Mouse (Mus musculus) thymus, postnatal 14 days (tissue): ENCODE results near the gene Ints12.

Experiments
- DNase-seq: peaks from one replicate; pipeline ENCODE4 v3.0.0; 2021

Gene Ints12

DNA sequence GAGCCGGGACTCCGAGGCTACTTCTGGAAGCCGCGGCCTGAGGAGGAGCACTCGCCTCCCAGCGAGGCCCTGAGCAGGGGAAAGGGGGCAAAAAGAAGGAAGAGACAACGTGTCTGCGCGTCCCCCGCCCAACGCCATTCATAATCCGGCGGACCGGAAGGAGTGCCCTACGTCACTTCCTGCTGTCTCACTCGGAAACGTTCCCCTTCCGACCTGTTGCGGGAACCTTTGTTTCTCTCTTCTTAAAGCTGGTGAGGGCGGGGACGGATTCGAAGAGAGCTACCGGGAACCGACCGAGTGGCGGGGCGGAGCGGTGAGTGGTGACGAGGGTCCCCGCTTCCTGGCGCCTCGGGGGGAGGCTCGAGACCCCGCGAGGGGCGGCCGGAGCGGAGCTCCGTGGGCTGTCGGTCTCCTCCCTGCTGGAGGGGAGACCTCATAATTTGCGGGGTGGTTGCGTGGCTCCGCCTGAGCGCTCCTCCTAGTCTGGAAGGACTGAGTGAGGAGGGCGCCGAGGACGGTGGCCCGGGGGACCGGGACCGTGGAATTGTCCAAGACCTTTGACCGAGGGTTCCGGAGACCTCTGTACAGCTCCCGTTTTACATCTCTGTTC, at the start of gene Ints12, which contains the start of gene Gstcd:
Gene Ints12, plus strand, starts transcription at position 177 of the 610 bp plus-strand sequence.
Gene Gstcd, minus strand, starts transcription at position 370 of the 610 bp plus-strand sequence.
- peak; percentile 94 for DNase-seq

DNA sequence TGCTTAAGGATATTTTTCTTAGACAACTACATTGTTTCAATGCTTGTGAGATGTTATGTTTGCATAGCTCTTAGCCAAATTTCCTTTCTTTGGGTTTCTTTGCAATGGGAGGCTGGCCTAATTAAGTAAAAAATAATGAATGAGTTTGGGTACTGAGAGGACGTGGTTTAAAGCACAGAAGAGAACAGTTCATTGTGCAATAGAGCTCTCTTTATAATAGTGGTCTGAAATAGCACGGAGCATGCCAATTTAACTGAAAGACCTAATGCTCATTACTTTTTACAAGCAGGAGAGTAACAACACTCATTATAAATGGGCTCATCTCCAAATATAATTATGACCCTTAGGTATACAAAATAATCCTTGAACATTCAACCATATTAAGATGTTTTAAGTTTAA, 39.6 kb upstream of the Ints12 start:
- DNase-seq: no peak

DNA sequence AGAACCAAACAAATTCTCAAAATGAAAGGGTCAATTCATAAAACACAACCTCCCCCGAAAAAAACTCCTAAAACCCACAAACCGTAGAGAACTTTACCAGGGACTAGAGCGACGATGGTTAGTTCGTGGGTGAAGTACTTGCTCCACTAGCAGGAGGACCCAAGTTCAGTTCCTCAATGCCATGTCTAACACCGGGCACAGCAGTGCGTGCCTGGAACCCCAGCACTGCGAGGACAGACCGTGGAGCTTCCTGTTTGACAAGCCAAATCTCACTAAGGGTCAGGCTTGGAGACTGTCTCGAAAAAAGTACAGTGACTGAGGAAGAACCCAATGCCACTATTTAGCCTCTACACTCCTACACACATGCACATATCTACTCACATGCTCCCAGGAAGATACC, 16.1 kb upstream of the Ints12 start:
- no peak for DNase-seq

DNA sequence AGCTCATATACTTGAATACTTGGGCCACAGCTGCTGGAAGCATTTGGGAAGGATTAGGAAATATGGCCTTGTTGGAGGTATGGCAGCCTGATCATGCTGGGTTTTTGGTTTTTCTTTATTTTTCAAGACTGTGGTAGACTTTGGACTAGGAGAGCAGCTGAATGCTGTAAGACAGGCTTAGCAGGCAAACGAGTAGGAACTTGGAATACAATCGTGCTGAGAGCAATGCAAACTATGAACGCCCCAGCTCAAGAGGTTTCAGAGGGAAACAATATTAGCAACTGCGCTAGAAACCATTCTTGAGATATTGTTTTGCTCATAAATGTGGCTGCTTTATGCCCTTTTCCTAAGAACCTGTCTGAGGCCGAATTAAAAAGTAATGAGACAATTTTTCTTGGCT, 8.9 kb upstream of the Ints12 start:
- no peak for DNase-seq

DNA sequence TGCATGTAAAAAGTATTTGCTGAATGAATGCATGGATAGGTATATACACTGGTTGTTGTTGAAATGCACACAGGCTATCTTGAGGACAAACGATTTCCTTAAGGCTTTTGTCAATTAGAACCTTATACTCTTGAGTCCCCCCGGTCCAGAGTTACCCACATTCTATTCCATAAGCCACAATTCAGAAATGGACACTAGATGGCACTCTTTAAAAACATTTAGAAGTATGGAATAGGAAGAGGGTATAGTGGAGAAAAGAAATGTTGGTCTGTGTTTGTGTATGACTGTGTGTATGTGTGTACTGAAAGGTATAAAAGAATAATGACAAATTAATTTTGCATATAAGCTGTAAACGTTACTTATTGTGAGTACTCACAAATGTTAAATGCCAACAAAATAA, 5.8 kb upstream of the Ints12 start:
- no peak for DNase-seq

DNA sequence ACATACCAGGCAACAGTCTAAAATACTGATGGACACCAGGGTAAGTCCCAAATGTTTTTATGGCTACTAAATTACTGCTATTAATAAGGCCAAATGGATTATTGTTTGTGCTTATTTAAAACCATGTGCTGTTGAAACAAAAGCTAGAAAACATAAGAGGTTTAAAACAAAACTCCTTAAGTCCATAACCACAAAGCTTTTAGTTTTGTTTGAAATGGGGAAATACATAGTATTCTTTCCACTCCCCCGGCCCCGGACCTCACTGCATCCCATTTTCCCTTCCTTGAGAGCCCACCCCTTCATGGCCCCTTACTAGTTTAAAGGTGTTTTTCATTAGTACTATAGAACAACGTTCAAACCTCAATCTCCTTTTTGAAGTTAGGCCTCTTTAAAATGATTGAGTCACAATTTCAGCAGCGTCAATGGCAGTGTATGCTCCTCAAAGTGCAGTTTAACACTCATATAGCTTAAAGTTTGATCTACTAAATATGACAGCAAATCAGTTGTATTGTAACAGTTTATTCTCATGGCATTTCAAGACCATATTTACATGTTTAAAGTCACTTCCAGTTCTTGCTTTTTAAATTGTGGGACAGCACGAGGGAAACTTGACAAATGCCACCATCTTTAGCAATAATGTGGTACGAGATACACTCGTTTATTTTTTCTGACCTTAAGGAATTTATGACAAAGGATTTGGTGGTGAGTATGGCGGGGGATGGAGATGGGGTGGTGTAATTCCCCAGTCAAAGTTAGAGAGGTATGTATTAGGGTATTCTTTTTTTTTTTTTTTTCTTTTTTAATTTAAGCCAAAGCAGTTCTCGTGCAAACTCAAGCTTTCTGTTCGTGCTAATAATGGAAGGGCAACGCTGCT, 1.2 kb upstream of the Ints12 start:
- no peak for DNase-seq

DNA sequence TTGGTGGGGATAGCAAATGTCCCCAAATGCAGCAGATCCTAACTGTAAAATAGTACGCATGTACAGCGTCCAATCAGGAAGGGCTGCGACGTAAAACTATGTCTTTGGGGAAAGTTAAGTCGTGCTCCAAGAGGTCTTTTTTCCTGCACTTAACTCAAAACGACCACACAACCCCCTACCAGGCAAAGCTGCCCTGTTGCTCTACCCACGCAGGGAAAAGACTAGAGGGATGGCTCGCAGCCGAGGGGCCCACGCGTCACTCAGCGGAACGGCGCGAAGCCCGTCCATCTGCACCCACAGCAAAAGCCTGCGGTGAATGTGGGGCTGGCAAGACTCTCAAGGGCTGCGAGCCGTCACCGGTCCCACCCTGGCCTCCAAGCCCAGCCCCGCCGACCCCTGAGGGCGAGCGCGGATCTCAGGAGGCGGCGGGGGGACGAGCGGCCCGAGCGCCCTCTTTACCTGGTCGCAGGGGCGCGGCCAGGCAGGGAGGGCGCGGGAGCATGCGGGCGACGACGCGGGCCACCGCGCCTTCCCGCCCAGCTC, 448 bp upstream of the Ints12 start:
- DNase-seq: no peak

DNA sequence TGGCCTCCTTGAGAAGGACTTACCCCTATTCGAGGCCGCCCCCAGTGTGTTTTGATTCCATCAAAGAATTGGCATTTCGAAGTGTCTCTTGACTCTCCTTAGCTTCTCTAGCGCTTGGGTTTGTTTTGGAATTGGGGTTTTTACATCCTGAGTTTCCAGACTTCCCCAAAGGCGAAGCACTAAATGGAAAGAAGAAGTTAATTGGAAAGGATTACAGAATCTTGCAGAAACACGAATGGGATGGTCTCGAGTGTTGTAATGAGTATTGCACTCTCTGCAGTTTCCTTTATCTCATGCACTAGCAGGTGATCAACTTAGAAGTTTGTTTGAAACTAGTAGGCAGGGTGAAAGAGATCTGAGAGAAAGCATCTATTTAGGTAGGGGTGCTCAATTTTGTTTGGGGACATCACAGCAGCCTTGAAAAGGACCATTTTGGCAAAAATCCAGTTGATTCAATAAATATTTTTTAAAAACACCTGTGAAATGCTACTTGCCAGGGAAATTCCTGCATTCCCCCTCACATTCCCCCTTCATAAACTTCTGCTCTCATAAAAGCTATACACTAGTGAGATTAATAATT, 724 bp downstream of the Ints12 start:
- DNase-seq: no peak

DNA sequence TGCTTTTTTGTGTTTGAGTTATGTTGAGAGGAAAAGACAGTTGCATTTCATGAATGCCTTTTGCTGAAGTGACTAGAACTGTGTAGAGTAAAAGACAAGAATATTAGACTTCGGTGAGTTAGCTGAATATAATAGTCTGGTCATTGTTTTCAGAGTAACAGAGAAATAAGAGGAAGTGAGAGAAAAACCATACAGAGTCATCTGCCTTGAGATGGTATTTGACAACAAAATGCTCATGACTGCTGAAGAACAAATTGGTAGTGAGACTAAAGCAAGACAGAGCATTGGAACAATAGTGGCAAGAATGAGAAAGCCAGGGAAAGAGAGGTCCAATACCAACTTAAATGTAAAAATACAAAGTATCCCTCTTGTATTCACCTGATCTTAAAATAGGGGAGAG, 1.3 kb downstream of the Ints12 start:
- no peak for DNase-seq

DNA sequence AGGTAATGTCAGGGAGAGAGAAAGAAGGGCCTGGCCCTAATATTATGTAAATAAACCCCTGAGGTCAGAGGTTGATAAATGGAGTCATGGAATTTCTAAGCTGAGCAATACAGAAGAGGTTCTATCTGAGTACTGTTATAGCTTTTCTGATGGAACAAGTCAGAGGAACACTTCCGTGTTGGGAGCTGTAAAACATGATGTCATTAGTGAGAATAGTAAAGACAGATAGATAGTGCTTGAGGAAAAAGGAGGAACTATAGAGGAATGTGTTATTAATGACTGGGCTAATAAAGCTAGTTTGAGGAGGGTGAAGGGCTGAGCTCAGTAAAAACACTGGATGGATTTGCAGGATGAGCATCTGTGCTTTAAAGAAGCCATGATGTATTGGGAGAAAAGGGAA, 2.7 kb downstream of the Ints12 start:
- DNase-seq: no peak

DNA sequence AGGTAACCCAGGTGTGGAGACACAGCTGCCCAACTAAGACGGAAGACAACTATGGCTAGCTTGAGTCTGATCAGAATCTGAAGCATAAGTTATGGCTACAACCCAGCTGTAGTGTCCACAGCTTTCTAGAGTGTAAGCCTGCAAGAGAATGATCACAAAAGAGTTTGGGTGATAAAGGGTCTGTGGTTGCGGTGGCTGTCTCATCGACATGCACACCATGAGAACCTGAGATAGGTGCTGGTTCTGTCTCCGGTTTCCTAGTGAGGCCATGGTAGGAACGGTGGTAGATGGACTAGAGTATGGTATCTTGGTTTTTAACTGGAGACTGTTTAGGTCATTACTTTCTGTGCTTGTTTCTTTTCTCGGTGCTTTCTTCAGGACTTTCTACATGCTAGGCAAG, 6.3 kb downstream of the Ints12 start:
- DNase-seq: no peak

DNA sequence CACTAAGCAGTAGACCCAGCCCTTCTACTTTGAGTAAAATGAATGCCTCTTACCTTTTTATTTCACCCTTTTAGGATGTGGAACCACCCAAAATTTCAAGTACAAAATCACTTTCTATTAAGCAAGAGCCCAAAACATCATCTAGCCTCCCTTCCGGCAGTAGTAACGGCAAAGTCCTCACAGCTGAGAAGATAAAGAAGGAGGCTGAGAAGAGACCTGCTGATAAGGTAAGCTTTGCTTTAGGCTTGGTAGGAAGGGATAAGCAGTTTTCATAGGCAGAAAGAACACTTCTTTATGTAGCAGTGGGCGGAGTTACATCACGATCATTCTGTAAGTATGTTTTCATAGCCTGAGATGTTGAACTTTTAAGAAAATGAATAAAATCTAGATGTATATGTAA, 6.7 kb downstream of the Ints12 start:
- DNase-seq: no peak

DNA sequence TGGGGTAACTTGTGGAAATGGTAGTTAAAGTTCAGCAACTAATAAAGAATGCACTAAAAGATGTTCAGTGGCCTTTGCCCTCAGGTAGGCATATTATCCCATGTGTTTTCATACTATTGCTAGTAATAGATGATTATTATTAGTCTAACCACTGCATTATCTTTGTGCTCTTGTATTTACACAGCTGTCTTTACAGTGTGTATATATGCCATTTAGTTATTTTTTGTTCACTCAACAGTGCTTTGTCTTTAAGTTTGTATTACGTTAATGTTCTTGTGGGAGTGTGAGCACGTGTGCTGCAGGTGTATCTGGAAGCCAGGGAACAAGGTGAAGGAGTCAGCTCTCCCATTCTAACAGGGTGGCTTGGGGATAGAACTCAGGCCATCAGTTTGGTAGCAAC, 7.3 kb downstream of the Ints12 start:
- no peak for DNase-seq

DNA sequence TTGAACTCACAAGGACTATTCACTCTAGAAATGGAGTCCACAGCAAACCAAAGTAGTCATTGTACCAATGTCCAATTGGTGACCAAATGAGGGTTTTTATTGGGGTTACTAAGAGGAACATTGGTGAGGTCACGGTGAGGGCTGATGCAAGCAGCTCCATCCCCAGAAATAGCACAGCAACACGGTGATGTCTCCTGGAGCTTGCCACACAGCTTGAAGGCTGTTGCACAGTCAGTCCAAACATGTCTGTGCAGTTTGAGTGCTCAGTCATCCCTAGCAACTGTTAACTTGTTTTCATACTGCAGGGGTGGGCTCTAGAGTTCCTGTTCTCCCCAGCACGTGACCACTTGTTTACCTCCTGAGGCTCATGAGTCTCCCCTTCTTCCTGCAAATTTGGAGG, 12.1 kb downstream of the Ints12 start:
- DNase-seq: no peak

DNA sequence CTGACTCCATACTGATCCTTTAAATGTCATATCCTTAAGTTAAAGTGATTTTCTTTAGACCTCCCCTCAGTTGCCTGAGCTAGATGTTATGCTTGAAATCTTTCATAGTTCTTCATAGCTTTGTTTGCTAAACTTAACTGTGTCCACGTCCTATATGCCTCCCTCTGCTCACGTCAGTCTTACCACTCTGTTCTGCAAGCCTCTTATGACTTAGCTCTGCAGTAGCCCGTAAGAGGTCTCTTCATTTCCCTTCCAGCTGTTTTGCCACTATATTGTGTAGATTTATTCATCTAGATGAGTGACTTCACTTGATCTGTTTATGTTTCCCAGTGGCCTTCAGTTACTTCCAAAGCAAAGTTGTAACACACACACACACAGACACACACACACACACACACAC, 12.8 kb downstream of the Ints12 start:
- DNase-seq: no peak

DNA sequence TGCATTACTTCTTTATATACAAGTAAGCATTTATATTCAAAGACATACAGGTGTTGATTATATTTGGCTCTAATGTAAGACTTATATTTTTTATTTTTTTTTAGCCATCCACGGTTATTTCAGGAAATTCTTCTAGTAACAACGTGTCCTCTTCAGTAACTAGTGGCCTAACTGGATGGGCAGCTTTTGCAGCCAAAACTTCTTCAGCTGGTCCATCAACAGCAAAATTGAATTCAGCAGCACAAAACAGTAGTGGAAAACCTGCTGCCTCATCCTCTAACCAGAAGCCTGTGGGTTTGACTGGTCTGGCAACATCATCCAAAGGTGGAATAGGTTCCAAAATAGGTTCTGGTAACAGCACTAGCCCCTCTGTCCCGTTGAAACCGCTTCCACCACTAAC, 17.1 kb downstream of the Ints12 start:
- DNase-seq: no peak

DNA sequence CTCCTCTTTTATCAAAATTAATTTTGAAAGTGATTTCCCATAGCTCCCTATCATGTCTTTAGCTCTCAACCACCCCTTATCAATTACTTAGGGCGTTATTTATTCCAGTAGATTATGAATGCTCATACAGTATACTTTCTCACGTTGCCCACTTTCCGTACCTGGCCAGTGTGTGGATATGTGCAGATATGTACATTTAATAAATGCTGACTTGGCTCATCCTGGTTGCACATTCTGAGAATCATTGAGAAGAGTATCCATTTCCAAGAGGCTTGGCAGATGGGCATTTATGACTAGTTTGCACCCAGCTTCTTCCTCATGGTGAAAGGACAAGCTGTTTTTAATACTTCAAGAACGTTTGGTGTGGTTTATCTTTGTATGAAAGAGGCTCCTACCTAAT, 18.2 kb downstream of the Ints12 start:
- no peak for DNase-seq

DNA sequence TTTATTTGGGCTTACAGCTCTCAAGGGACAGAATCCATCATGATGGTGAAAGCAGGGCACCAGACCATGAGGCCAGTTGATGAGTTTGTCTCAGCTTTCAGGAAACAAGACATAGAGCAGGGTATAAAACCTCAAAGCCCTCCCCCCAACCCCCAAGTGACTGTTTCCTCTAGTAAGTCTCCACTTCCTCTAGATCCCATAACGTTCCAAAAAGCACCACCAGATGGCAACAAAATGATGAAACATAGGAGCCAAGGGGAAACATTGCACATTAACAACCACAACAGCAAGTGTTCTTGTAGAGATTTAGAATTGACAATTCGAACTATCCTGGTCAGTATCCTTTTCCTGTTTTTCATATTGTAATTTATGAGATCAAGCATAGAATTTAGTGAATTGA, 20.1 kb downstream of the Ints12 start:
- DNase-seq: peak; percentile 16

DNA sequence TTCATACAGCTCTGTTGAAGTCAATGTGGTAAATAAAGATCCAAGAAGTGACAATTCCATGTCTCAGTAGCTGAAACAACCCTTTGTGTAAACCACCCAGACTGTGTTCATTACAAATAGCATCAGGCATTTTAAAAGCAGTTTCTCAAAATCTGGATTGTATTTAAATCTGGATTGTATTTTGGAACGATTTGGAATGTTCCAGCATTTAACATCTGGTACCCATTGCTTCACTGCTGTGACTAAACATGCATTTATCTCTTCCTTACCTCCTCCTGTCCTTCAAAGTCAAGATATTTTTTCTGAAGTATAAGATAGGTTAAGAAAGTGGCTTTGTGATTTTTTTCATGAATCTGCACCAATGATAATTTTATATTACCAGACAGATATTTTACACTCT, 21.6 kb downstream of the Ints12 start:
- no peak for DNase-seq

DNA sequence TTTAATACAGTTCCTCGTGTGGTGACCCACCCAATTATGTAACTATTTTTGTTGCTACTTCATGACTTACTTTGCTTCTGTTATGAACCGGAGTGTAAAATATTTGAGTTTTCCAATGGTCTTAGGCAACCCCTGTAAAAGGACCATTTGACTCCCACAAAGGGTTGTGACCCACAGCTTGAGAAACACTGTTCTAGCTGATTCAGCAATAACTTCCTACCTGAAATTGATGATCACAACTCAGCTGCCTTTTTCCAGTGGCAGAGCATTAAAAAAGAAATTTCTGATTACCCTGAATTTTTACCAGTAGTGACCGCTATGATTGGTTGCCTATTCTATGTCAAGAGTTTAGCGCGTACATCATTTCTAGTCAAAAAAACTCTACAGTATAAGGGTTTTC, 39.7 kb downstream of the Ints12 start:
- DNase-seq: no peak

DNA sequence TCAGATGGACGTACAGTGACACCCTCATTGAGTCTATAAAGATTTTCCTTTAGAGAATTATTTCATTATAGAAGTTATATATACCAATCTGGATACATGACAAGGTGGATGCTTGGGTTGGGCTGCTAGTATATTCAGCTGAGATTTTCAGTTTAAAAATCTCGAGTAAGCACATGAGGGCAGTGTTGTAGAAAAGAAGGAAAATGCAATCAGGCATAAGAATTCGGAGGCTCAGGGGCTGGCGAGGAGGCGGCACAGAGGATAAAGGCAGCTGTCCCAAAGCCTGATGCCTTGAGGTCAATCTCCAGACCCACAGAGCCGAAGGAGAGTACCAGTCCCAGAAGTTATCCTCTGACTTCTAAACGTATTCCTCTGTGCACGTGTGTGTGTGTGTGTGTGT, 41.0 kb downstream of the Ints12 start:
- DNase-seq: no peak

DNA sequence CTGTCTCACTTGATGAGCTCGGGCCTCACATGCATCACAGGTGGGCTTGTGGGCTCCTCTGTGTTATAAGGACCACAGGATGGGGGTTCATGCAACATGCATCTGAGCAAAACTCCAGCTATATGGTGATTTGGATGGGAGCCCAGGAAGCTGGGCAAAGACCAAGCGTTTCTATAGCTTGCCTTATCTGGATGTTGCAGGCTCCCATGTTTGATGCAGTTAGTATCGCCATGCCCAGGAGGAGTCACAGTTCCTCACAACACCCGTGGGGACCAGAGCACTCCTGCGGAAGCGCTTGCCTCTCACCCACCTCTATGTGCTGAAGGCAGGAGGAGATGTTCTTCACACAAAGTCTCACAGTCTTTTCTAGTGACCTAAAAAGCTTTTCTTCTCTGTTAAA, 50.2 kb downstream of the Ints12 start:
- no peak for DNase-seq

DNA sequence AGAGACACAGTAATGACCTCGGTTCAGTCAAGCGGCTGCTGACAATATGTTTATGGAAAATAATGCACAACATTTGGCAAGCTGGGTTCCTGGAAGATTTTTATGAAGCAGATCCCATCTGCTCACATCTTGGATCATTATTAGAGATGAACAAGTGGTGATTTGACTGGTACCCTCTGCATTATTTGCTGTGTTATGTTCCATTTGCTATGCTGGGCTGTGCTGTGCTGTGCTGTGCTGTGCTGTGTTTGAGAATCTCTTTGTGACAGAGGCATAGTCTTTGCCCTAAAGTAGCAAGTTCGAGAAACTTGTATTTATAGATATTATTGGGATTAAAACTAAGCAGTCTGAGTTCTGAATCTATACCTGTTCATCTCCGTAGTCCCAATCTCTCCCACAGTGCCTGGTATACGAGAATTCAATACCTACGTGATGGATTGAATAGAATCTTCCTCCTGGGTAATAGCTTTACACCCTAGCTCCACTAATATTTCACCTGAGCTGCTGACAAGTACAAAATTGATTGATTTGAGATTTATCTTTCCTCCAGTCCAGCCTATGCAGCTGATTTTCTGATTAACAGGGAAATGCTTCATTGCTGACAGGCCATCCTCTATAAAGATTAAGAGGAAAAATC, 53.0 kb downstream of the Ints12 start:
- no peak for DNase-seq

DNA sequence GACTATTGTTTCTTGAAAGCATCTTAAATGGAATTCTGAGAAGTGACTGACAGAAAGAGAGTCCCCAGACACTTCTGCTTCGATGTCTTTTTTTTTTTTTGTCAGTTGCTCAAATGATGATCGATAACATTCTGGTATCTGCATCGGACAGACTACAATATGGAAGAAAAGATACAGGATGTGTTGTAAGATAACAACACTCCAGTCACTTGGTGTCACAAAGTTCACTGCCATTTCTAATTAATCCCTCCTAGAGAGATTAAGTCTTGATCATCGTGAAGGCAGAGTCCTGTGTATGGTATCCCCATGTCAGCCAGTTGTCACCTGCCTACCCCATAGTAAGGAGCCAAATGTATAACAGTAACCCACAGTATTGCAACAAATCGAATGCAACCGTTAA, 60.0 kb downstream of the Ints12 start:
- DNase-seq: no peak
